8 mouse cellular contexts compared by ENCODE assay signal in the genomic region with DNA sequence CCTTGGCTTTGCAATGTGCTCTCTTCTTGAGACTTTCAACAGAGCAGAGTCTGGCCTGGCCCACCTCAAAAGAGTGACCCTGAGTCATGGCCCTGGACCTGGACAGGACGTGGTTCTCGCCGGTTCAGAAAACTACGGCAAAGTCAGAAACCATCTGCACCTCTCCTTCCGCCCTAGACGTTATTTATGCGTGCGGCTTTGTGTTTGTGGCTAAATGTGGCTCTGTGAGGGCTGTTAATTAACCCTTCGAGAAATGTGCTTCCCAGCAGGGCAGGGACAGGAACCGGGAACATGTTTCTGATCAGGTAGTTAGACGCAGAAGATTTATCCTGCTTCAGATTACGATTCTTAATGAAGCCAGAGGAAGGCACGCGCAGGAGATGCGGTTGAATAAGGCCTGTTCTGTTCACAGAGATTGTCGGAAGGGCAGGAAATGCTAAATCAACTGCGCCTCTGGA.
DNase-seq lines count a peak whose midpoint lies in the region; ATAC-seq lines count a peak whose summit lies in the region.

No protein-coding gene starts in this region.

- peak overlapping the region; percentile 96 for H3K27ac ChIP-seq in kidney, embryonic 15.5 days
- H3K27ac ChIP-seq in embryonic facial prominence, embryonic 12.5 days, result peak overlapping the region; percentile 89
- H3K27ac ChIP-seq in hindbrain, embryonic 13.5 days, result peak overlapping the region; percentile 78
- H3K27ac ChIP-seq in midbrain, embryonic 12.5 days (replicated peaks), result peak overlapping the region; percentile 78

- no peaks in the 10 kb centered on the region for H3K36me3 ChIP-seq in kidney, embryonic 15.5 days
- H3K36me3 ChIP-seq in embryonic facial prominence, embryonic 12.5 days, result no peaks in the 10 kb centered on the region
- H3K36me3 ChIP-seq in hindbrain, embryonic 13.5 days, result no peaks in the 10 kb centered on the region
- no peaks in the 10 kb centered on the region for H3K36me3 ChIP-seq in midbrain, embryonic 12.5 days

- WGBS in kidney, embryonic 15.5 days, result 8% methylated on average over 17 of the region's 17 CpGs
- WGBS in embryonic facial prominence, embryonic 12.5 days, result 22% methylated on average over 17 of the region's 17 CpGs
- 40% methylated on average over 17 of the region's 17 CpGs for WGBS in hindbrain, embryonic 13.5 days
- 55% methylated on average over 17 of the region's 17 CpGs for WGBS in midbrain, embryonic 12.5 days

- intact Hi-C loops in left cerebral cortex, postnatal 14 days (cut with DNase I), result no loop called here

- no peak overlapping the region for H3K4me2 ChIP-seq in kidney, embryonic 15.5 days
- no peak overlapping the region for H3K4me2 ChIP-seq in embryonic facial prominence, embryonic 12.5 days (replicated peaks)
- H3K4me2 ChIP-seq in hindbrain, embryonic 13.5 days, result no peak overlapping the region
- H3K4me2 ChIP-seq in midbrain, embryonic 12.5 days (replicated peaks), result no peak overlapping the region

- no peaks in the 10 kb centered on the region for H3K27me3 ChIP-seq in kidney, embryonic 15.5 days
- no peaks in the 10 kb centered on the region for H3K27me3 ChIP-seq in embryonic facial prominence, embryonic 12.5 days
- 0 out of 2 replicates have a peak, but pooled peaks cover 2% of the 10 kb centered on the region for H3K27me3 ChIP-seq in hindbrain, embryonic 13.5 days
- no peaks in the 10 kb centered on the region for H3K27me3 ChIP-seq in midbrain, embryonic 12.5 days

- no peak overlapping the region for H3K4me3 ChIP-seq in kidney, embryonic 15.5 days (replicated peaks)
- H3K4me3 ChIP-seq in embryonic facial prominence, embryonic 12.5 days, result no peak overlapping the region
- no peak overlapping the region for H3K4me3 ChIP-seq in hindbrain, embryonic 13.5 days
- no peak overlapping the region for H3K4me3 ChIP-seq in midbrain, embryonic 12.5 days

- no peak for DNase-seq in kidney, adult 11 months
- DNase-seq in left cerebral cortex, postnatal 14 days (ENCODE audit: low spot score in 2 of 2), result no peak
- DNase-seq in left cerebral cortex, adult 9 months (ENCODE audit: low spot score in 2 of 2), result no peak
- DNase-seq in cerebellum, adult 8-10 months, result no peak

- H3K4me1 ChIP-seq in kidney, embryonic 15.5 days, result peaks cover 80% of the 10 kb centered on the region
- peaks cover 82% of the 10 kb centered on the region for H3K4me1 ChIP-seq in embryonic facial prominence, embryonic 12.5 days
- peaks cover 40% of the 10 kb centered on the region for H3K4me1 ChIP-seq in hindbrain, embryonic 13.5 days (replicated peaks)
- peaks cover 23% of the 10 kb centered on the region for H3K4me1 ChIP-seq in midbrain, embryonic 12.5 days

- no peaks in the 10 kb centered on the region for H3K9me3 ChIP-seq in kidney, embryonic 15.5 days (replicated peaks)
- H3K9me3 ChIP-seq in embryonic facial prominence, embryonic 12.5 days, result no peaks in the 10 kb centered on the region
- no peaks in the 10 kb centered on the region for H3K9me3 ChIP-seq in hindbrain, embryonic 13.5 days
- H3K9me3 ChIP-seq in midbrain, embryonic 12.5 days, result no peaks in the 10 kb centered on the region

- ATAC-seq in kidney, embryonic 15.5 days (replicated peaks; ENCODE audit: low FRiP score), result peak; percentile 35; the same call in 1 of the 2 replicates
- ATAC-seq in embryonic facial prominence, embryonic 12.5 days (ENCODE audit: insufficient number of reproducible peaks, insufficient read depth, low FRiP score, low TSS enrichment), result no peak
- ATAC-seq in hindbrain, embryonic 13.5 days (ENCODE audit: low FRiP score), result no peak
- peak; percentile 55 for ATAC-seq in midbrain, embryonic 12.5 days (ENCODE audit: low FRiP score, low read depth)

- no peak overlapping the region for H3K9ac ChIP-seq in kidney, embryonic 15.5 days
- no peak overlapping the region for H3K9ac ChIP-seq in embryonic facial prominence, embryonic 12.5 days
- H3K9ac ChIP-seq in hindbrain, embryonic 13.5 days, result no peak overlapping the region
- no peak overlapping the region for H3K9ac ChIP-seq in midbrain, embryonic 12.5 days (replicated peaks)

Comparison
In these comparisons a context has a peak if more than half of its experiments do, and no peak if none do; other contexts are left out.
1. ATAC-seq: peak in kidney, embryonic 15.5 days (single experiment) and midbrain, embryonic 12.5 days (single experiment); none in embryonic facial prominence, embryonic 12.5 days (single experiment) and hindbrain, embryonic 13.5 days (single experiment).
2. Peak in every context shown above with its lines, with median percentiles within 50 percentile points of each other: H3K27ac ChIP-seq.